Mouse (Mus musculus) liver, embryonic 11.5 days (tissue): ENCODE results near the gene Fli1. TPM values are rescaled to one million over a fixed set of nuclear protein-coding genes. Genes with fewer than 3 reads are reported as not detected.

Experiments used
- ATAC-seq: fragments of 200-750 bp; cut with Nextera tagmentation; replicated peaks from 2 replicates; pipeline ENCODE4 v1.8.0; 2017; ENCODE audit warnings: moderate number of reproducible peaks, mild to moderate bottlenecking, moderate TSS enrichment, moderate library complexity; ENCODE audit not compliant: low FRiP score
- DNase-seq: peaks from one replicate; pipeline ENCODE4 v3.0.0-alpha.2; 2017; ENCODE audit warnings: low spot score
- H3K27ac ChIP-seq: fragments of 300-500 bp; sonication (generic); 2 replicates; pipeline ENCODE4 v1.5.1; 2014; ENCODE audit warnings: mild to moderate bottlenecking, low read depth, low read length, control low read depth
- H3K27me3 ChIP-seq: fragments of 300-500 bp; sonication (generic); replicated peaks from 2 replicates; pipeline ENCODE4 v1.6.1; 2014; ENCODE audit warnings: low read length, mixed read lengths; ENCODE audit not compliant: control insufficient read depth, insufficient read depth
- H3K36me3 ChIP-seq: fragments of 300-500 bp; sonication (generic); 2 replicates; pipeline ENCODE4 v1.6.1; 2014; ENCODE audit warnings: mild to moderate bottlenecking, low read length, moderate library complexity, mixed read lengths; ENCODE audit not compliant: control insufficient read depth, insufficient read depth
- H3K4me1 ChIP-seq: fragments of 300-500 bp; sonication (generic); replicated peaks from 2 replicates; pipeline ENCODE4 v1.6.1; 2014; ENCODE audit warnings: low read length, mixed read lengths; ENCODE audit not compliant: control insufficient read depth, insufficient read depth
- H3K4me2 ChIP-seq: fragments of 300-500 bp; sonication (generic); 2 replicates; pipeline ENCODE4 v1.6.1; 2014; ENCODE audit warnings: mild to moderate bottlenecking, control low read depth, moderate library complexity
- H3K4me3 ChIP-seq: fragments of 300-500 bp; sonication (generic); 2 replicates; pipeline ENCODE4 v1.5.1; 2014; ENCODE audit warnings: low read depth, low read length, control low read depth
- H3K9ac ChIP-seq: fragments of 300-500 bp; sonication (generic); 2 replicates; pipeline ENCODE4 v1.6.1; 2014; ENCODE audit warnings: low read depth, low read length, control low read depth
- H3K9me3 ChIP-seq: fragments of 300-500 bp; sonication (generic); 2 replicates; pipeline ENCODE4 v1.6.1; 2016; ENCODE audit warnings: low read length, inconsistent platforms, mixed read lengths; ENCODE audit not compliant: control insufficient read depth
- WGBS: fragments of 180-500 bp; shearing (Covaris S2); extraction: QIAGEN DNeasy Blood & Tissue Kit; methylation state at CpG from one replicate; pipeline ENCODE4 v1.1.7; 2014; 5-methylcytosine and 5-hydroxymethylcytosine counted together
- polyA plus RNA-seq: library from polyadenylated mRNA; unstranded; fragments of >200 nt; fragmentation: Nextera tagmentation; extraction: Ambion mirVana; gene quantifications from 2 replicates; pipeline ENCODE4 v1.2.1, GENCODE M21; 2014

Fli1 gene
- polyA plus RNA-seq, 1 experiment from 2014 or later, result 24.3 TPM

GRCm38 (mm10) chr9:32573638-32574037 is 31.0 kb upstream of the Fli1 start:
- no peaks in the 10 kb centered on the region for H3K9me3 ChIP-seq
- no peak overlapping the region for H3K9ac ChIP-seq
- no peak for ATAC-seq
- no peak for DNase-seq
- no peak overlapping the region for H3K4me3 ChIP-seq
- no peak overlapping the region for H3K27ac ChIP-seq
- H3K27me3 ChIP-seq, result no peaks in the 10 kb centered on the region
- peaks cover 3% of the 10 kb centered on the region; the same call in 1 of the 2 replicates for H3K4me1 ChIP-seq
- 54% methylated on average over 4 of the region's 4 CpGs for WGBS
- H3K4me2 ChIP-seq, result no peak overlapping the region
- H3K36me3 ChIP-seq, result no peaks in the 10 kb centered on the region

DNA sequence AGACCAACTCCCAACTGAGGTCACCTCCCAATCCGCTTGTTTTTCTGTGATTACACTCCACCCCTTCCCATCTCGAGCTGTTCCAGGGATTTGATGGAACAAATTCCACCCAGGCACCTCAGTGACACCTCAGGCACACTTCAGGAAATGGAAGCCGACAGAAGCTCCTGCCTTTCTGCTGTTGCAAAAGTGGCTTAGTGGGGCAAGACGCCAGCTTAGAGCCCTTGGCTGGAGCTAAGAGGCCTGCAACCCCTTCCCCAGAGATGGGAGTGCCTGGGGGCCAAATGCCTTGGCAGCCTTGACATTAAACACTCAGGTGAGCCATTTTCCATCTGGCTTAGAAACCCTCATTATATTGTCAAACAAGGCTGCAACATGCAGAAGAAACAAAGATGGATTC is 29.0 kb upstream of the Fli1 start:
- H3K4me2 ChIP-seq, result no peak overlapping the region
- no peak overlapping the region for H3K4me3 ChIP-seq
- ATAC-seq (no peak), DNase-seq (no peak)
- H3K36me3 ChIP-seq, result no peaks in the 10 kb centered on the region
- WGBS, result 65% methylated on average over 4 of the region's 4 CpGs
- H3K27me3 ChIP-seq, result no peaks in the 10 kb centered on the region
- no peak overlapping the region for H3K27ac ChIP-seq
- no peak overlapping the region for H3K9ac ChIP-seq
- peaks cover 3% of the 10 kb centered on the region; the same call in 1 of the 2 replicates for H3K4me1 ChIP-seq
- H3K9me3 ChIP-seq, result no peaks in the 10 kb centered on the region

DNA sequence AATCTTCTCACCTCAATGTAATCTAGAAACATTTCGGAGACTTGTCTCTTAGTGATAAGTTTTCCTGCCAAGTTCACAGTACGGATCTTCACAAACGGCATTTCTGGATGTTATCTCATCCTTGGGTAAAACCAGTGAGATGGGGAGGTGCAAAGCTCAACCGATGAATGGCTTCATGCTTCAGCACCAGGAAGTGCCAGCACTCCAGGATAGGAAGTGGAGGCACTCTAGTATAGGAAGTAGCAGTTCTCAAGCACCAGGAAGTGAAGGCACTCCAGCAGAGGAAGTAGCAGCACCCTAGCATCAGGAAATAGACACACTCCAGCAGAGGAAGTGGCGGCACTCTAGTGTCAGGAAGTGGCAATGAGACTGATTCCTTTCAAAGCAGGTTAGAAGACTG is 27.9 kb upstream of the Fli1 start:
- H3K27me3 ChIP-seq, result no peaks in the 10 kb centered on the region
- DNase-seq (no peak), ATAC-seq (no peak)
- H3K4me2 ChIP-seq, result no peak overlapping the region
- H3K27ac ChIP-seq, result no peak overlapping the region
- H3K4me1 ChIP-seq, result peaks cover 3% of the 10 kb centered on the region; the same call in 1 of the 2 replicates
- no peaks in the 10 kb centered on the region for H3K36me3 ChIP-seq
- WGBS, result 56% methylated on average over 5 of the region's 5 CpGs
- H3K9me3 ChIP-seq, result no peaks in the 10 kb centered on the region
- no peak overlapping the region for H3K4me3 ChIP-seq
- no peak overlapping the region for H3K9ac ChIP-seq

DNA sequence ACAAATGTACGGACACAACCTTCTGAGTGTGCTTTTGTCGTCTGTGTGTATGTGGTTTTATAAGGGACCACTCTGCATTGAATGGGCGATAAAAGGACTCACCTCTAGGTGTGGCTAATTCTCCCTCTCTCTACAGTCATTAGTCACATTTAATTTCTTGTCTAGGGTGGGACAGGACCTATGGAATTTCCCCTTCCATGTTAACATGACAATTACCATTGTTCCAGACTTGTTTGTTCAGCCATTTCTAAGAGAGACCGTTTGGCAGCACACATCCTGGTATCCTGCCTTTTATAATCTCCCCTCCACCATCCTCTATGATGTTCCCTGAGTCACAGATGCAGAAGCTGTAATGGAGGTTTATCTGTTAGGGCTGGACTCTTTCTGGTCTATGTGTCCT is 26.6 kb upstream of the Fli1 start:
- H3K4me2 ChIP-seq, result no peak overlapping the region
- no peak overlapping the region for H3K9ac ChIP-seq
- H3K4me3 ChIP-seq, result no peak overlapping the region
- no peaks in the 10 kb centered on the region for H3K36me3 ChIP-seq
- DNase-seq (no peak), ATAC-seq (no peak)
- H3K27me3 ChIP-seq, result no peaks in the 10 kb centered on the region
- WGBS, result 74% methylated on average over 4 of the region's 4 CpGs
- no peaks in the 10 kb centered on the region for H3K9me3 ChIP-seq
- peaks cover 3% of the 10 kb centered on the region; the same call in 1 of the 2 replicates for H3K4me1 ChIP-seq
- H3K27ac ChIP-seq, result no peak overlapping the region

- Histone ChIP-seq H3K27ac (no peak overlapping the region), H3K9ac (no peak overlapping the region), H3K27me3 (no peaks in the 10 kb centered on the region), H3K36me3 (no peaks in the 10 kb centered on the region), H3K4me3 (no peak overlapping the region), H3K4me2 (no peak overlapping the region), H3K9me3 (no peaks in the 10 kb centered on the region), H3K4me1 (peaks cover 3% of the 10 kb centered on the region; the same call in 1 of the 2 replicates)
- 60% methylated on average over 7 of the region's 7 CpGs for WGBS
- no peak for DNase-seq
- no peak for ATAC-seq
These were observed 24.9 kb upstream of the Fli1 start for GRCm38 (mm10) chr9:32567603-32568002.

GRCm38 (mm10) chr9:32565309-32565708 is 22.6 kb upstream of the Fli1 start:
- no peaks in the 10 kb centered on the region for H3K36me3 ChIP-seq
- no peak for DNase-seq
- peaks cover 4% of the 10 kb centered on the region for H3K4me1 ChIP-seq
- H3K27ac ChIP-seq, result no peak overlapping the region
- no peaks in the 10 kb centered on the region for H3K9me3 ChIP-seq
- 71% methylated on average over 3 of the region's 3 CpGs for WGBS
- no peaks in the 10 kb centered on the region for H3K27me3 ChIP-seq
- no peak overlapping the region for H3K4me2 ChIP-seq
- H3K4me3 ChIP-seq, result no peak overlapping the region
- H3K9ac ChIP-seq, result no peak overlapping the region
- no peak for ATAC-seq

GRCm38 (mm10) chr9:32562837-32563236 is 20.2 kb upstream of the Fli1 start:
- Histone ChIP-seq H3K4me3 (no peak overlapping the region), H3K27me3 (no peaks in the 10 kb centered on the region), H3K36me3 (no peaks in the 10 kb centered on the region), H3K9me3 (no peaks in the 10 kb centered on the region), H3K9ac (no peak overlapping the region), H3K4me2 (no peak overlapping the region), H3K4me1 (peaks cover 13% of the 10 kb centered on the region), H3K27ac (no peak overlapping the region)
- 81% methylated on average over 4 of the region's 4 CpGs for WGBS
- no peak for DNase-seq
- ATAC-seq, result no peak

DNA sequence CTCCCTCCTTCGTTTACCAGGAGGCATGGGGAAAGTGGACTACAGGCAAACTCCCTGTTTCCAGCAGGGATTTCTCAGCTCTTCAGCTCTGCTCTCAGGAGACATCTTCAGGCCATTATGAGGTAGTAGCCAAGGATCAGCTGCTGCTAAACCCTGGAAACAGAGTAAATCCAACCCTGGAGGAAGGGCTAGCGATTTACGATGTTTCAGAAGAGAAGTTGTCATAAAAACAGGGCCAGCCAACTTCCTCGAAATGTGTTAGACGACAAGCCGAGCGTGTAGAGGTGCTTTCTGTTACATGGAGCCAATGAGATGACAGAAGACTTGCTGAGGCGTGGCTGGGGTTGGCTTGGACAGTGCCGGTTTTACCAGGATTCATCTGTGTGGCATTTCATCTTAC is 19.7 kb upstream of the Fli1 start:
- WGBS, result 35% methylated on average over 9 of the region's 9 CpGs
- Histone ChIP-seq H3K4me1 (peaks cover 13% of the 10 kb centered on the region), H3K9me3 (no peaks in the 10 kb centered on the region), H3K9ac (no peak overlapping the region), H3K27ac (no peak overlapping the region), H3K36me3 (no peaks in the 10 kb centered on the region), H3K4me2 (no peak overlapping the region), H3K4me3 (no peak overlapping the region), H3K27me3 (no peaks in the 10 kb centered on the region)
- no peak for ATAC-seq
- no peak for DNase-seq

DNA sequence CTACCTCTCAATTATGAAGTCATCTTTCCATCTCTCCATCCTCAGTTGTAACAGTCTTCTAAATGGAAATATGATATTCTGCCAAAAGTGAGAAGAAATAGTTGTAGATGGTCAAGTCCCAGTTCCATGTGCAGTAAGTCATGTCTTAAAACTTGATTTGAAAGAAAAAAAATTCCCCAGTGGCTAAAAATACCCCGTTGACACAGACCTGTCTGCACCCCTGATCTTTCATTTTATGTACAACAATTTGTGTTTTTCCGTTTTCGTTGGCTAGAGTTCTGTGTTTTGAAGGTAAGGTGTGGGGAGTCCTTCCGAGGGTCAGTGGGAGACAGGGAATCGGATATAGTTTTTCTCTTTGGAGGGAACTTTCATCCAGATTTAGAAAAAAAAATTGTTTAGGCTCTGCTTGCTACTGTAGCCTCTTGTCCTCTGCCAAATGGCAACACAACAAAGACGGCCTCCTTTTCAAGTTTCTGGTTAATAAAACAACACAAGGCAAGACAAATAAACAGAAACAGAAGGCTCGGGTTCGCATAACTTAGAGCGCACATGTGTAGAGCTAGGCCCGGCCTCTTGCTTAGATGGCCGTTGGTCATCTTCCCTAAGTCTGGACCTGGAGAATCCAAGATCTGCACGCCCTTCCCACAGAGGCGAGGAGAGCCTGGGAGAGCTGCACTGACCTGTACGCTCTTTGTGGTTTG is 18.7 kb upstream of the Fli1 start:
- WGBS, result 87% methylated on average over 14 of the region's 14 CpGs
- no peak overlapping the region for H3K9ac ChIP-seq
- H3K4me1 ChIP-seq, result peaks cover 15% of the 10 kb centered on the region

More for the DNA sequence above, 18.7 kb upstream of the Fli1 start:
- H3K9me3 ChIP-seq, result no peaks in the 10 kb centered on the region
- DNase-seq (no peak), ATAC-seq (no peak)
- H3K27ac ChIP-seq, result no peak overlapping the region
- no peak overlapping the region for H3K4me3 ChIP-seq
- no peak overlapping the region for H3K4me2 ChIP-seq
- H3K36me3 ChIP-seq, result no peaks in the 10 kb centered on the region
- H3K27me3 ChIP-seq, result no peaks in the 10 kb centered on the region
